Mouse (Mus musculus) myocyte (in vitro differentiated cells): Measurements from ENCODE around the gene Hist1h4f. TPM values are rescaled to one million over a fixed set of nuclear protein-coding genes. Genes with fewer than 3 reads are reported as not detected.

ENCODE experiments used
- H3K27me3 ChIP-seq: one replicate; pipeline ENCODE4 v1.6.1; 2011; ENCODE audit not compliant: control insufficient read depth, insufficient read depth, insufficient read length
- H3K36me3 ChIP-seq: one replicate; pipeline ENCODE4 v1.6.1; 2011; ENCODE audit not compliant: control insufficient read depth, insufficient read depth
- H3K4me2 ChIP-seq: one replicate; pipeline ENCODE4 v1.6.1; 2011; ENCODE audit warnings: low read depth, control low read depth
- H3K4me3 ChIP-seq: one replicate; pipeline ENCODE4 v1.5.1; 2011; ENCODE audit warnings: mild to moderate bottlenecking, control low read depth, moderate library complexity
- H3K79me2 ChIP-seq: one replicate; pipeline ENCODE4 v1.6.1; 2011; ENCODE audit not compliant: control insufficient read depth, insufficient read depth
- H3ac ChIP-seq: one replicate; pipeline ENCODE4 v1.6.1; 2011; ENCODE audit not compliant: control insufficient read depth, insufficient read length
- CEBPB ChIP-seq: IDR thresholded peaks from 2 replicates; pipeline ENCODE4 v1.6.1; 2011; ENCODE audit warnings: mild to moderate bottlenecking, moderate library complexity; ENCODE audit not compliant: poor library complexity, insufficient read depth, severe bottlenecking
- E2F4 ChIP-seq: IDR thresholded peaks from one replicate; pipeline ENCODE4 v1.6.1; 2011; ENCODE audit warnings: mild to moderate bottlenecking, control low read depth, moderate library complexity; ENCODE audit not compliant: insufficient read depth
- MAX ChIP-seq: IDR thresholded peaks from one replicate; pipeline ENCODE4 v1.6.1; 2011; ENCODE audit warnings: low read depth, mild to moderate bottlenecking, control low read depth
- MYOD1 ChIP-seq, 3 experiments: IDR thresholded peaks; one replicate each; pipeline ENCODE4 v1.6.1; 2011; ENCODE audit warnings: control low read depth in 2 of 3, low read depth in 2 of 3, mild to moderate bottlenecking in 2 of 3, moderate library complexity in 1 of 3; ENCODE audit not compliant: insufficient read length in 2 of 3, control insufficient read depth in 1 of 3
- MYOG ChIP-seq, 3 experiments: IDR thresholded peaks; one replicate each; pipeline ENCODE4 v1.6.1; 2011; ENCODE audit warnings: control low read depth in 2 of 3, low read depth in 2 of 3, mild to moderate bottlenecking in 2 of 3; ENCODE audit not compliant: insufficient read length in 2 of 3, control insufficient read depth in 1 of 3, insufficient read depth in 1 of 3
- POLR2A ChIP-seq: IDR thresholded peaks from one replicate; pipeline ENCODE4 v1.6.1; 2011; ENCODE audit warnings: low read depth, mild to moderate bottlenecking, control low read depth, moderate library complexity; ENCODE audit not compliant: insufficient read length
- POLR2AphosphoS2 ChIP-seq: IDR thresholded peaks from one replicate; pipeline ENCODE4 v1.6.1; 2011; ENCODE audit warnings: low read depth, control low read depth; ENCODE audit not compliant: insufficient read length
- REST ChIP-seq: IDR thresholded peaks from one replicate; pipeline ENCODE4 v1.6.1; 2011; ENCODE audit warnings: mild to moderate bottlenecking, control low read depth, moderate library complexity; ENCODE audit not compliant: insufficient read depth, insufficient read length
- SRF ChIP-seq: IDR thresholded peaks from one replicate; pipeline ENCODE4 v1.6.1; 2011; ENCODE audit warnings: low read depth; ENCODE audit not compliant: control insufficient read depth, insufficient read length
- TCF12 ChIP-seq: IDR thresholded peaks from one replicate; pipeline ENCODE4 v1.6.1; 2011; ENCODE audit warnings: mild to moderate bottlenecking, control low read depth; ENCODE audit not compliant: poor library complexity, insufficient read depth, severe bottlenecking
- TCF3 ChIP-seq: IDR thresholded peaks from one replicate; pipeline ENCODE4 v1.6.1; 2011; ENCODE audit warnings: low read depth, control low read depth; ENCODE audit not compliant: insufficient read length
- USF1 ChIP-seq: IDR thresholded peaks from one replicate; pipeline ENCODE4 v1.6.1; 2011; ENCODE audit warnings: low read depth, mild to moderate bottlenecking, control low read depth, moderate library complexity
- polyA plus RNA-seq: library from polyadenylated mRNA; unstranded; fragments of >200 nt; fragmentation: generic; extraction: Trizol; gene quantifications from one replicate; pipeline ENCODE4 v1.2.1, GENCODE M21; 2012; ENCODE audit warnings: missing spikeins

Hist1h4f gene
- polyA plus RNA-seq, 1 experiment = 4.1 TPM

DNA sequence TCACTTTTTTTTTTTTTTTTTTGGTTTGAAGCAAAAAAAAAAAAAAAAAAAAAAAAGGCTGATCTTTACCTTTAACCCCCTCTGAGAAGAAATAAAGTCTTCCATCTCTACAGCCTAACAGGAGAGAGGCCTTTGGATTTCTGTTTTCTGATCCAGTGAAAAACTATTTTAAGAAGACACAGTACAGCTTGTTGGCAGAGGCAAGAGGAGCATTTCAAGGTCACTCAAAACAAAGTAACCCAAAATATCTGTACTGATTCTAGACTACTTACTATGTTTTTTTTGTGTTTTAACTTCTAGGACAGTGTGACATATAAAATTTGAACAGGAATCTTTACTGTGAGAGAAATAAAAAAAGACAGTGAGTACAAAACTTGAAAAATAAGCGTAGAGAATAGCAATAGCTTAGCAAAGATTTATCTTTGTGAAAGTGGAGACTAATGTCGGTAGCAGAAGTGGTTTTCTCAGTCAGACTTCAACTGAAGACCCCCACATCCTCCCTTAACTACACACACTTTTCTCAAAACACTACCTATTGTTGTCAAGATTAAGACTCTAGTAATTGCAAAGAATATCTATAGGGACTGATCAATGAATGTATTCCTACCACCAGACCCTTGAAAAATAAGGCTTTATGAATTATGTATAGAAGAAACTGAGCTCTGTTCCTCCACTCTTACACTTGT, 21.8 kb downstream of the Hist1h4f start:
- Histone ChIP-seq H3K4me2 (peak overlapping the region; percentile 79), H3K36me3 (no peaks in the 10 kb centered on the region), H3K27me3 (no peaks in the 10 kb centered on the region), H3ac (no peak overlapping the region), H3K4me3 (peak overlapping the region; percentile 41), H3K79me2 (no peaks in the 10 kb centered on the region)
- no peak for TF ChIP-seq E2F4
- no peak for TF ChIP-seq MAX

DNA sequence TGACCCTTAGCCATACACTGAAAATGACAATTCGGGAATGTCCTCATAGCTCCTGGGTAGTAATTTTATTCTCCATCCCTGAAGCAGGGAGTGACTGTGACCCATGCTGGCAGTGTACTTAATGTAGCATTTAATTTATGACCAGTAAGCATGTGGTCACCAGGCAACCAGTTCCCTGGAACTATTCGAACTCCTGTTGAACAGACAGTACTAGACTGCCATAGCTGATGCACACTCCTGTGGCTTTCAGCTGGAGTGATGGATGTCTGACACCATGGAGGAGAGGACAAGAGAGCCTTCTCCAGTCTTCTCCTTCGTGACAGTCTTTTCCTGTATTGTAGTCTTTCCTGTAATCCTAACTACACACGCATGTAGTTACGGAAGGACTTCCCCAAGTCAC, 22.4 kb downstream of the Hist1h4f start:
- H3K4me3 ChIP-seq = no peak overlapping the region
- TF ChIP-seq MYOD1 (IDR thresholded peaks at IDR 0.05; ENCODE audit: control insufficient read depth in 1 of 3, insufficient read length in 2 of 3, low read depth in 2 of 3) (no peak), USF1 (no peak), MYOG (IDR thresholded peaks at IDR 0.05; ENCODE audit: control insufficient read depth in 1 of 3, insufficient read depth in 1 of 3, insufficient read length in 2 of 3, low read depth in 2 of 3) (no peak), POLR2A (no peak), TCF12 (no peak), SRF (no peak), MAX (no peak), CEBPB (no peak), TCF3 (no peak), POLR2AphosphoS2 (no peak), E2F4 (no peak), REST (no peak)
- H3ac ChIP-seq = no peak overlapping the region
- no peaks in the 10 kb centered on the region for H3K27me3 ChIP-seq
- no peaks in the 10 kb centered on the region for H3K79me2 ChIP-seq
- no peak overlapping the region for H3K4me2 ChIP-seq
- no peaks in the 10 kb centered on the region for H3K36me3 ChIP-seq

DNA sequence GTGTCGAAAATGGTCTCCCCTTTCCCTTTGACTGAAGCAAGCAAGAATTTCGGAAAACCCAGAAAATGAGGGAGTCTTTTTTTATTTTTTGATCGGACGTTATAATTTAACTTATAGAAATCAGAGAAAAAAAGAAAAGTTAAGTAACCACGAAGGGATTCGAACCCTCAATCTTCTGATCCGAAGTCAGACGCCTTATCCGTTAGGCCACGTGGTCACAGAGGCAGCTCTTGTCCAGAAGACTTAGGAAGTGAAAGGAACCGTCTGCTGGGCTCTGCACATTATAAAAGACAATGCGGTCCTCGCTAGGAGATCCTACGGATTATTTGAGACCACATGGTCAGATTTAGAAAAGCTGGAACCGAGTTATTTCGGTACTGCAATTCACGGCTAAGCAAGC, 25.1 kb downstream of the Hist1h4f start:
- no peaks in the 10 kb centered on the region for H3K79me2 ChIP-seq
- TF ChIP-seq USF1 = peak; percentile 96
- no peak for TF ChIP-seq SRF
- no peak for TF ChIP-seq REST

DNA sequence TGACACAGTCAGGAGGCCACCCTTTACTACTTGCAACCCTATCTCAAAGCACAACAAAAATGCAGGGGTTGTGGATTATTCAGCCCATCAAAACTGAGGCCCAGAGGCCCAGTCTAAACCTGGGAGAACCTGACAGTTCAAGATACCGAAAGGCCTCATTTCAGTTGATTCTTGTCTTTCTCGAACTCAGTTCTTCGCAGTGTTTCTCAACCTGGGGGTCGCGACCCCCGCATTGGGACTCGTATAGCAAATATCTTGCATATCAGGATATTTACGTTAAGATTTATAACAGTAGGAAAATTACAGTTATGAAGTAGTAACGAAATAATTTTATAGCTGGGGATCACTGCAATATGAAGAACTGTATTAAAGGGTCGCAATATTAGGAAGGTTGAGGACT, 25.5 kb downstream of the Hist1h4f start:
- TF ChIP-seq TCF12 = no peak
- TF ChIP-seq MYOG (IDR thresholded peaks at IDR 0.05; ENCODE audit: control insufficient read depth in 1 of 3, insufficient read depth in 1 of 3, insufficient read length in 2 of 3, low read depth in 2 of 3) = no peak
- TF ChIP-seq MYOD1 (IDR thresholded peaks at IDR 0.05; ENCODE audit: control insufficient read depth in 1 of 3, insufficient read length in 2 of 3, low read depth in 2 of 3) = no peak
- TF ChIP-seq TCF3 = no peak
- TF ChIP-seq REST = no peak
- no peak for TF ChIP-seq POLR2AphosphoS2
- H3K4me2 ChIP-seq = peak overlapping the region; percentile 86
- no peaks in the 10 kb centered on the region for H3K79me2 ChIP-seq
- no peaks in the 10 kb centered on the region for H3K36me3 ChIP-seq
- H3K4me3 ChIP-seq = peak overlapping the region; percentile 14
- no peaks in the 10 kb centered on the region for H3K27me3 ChIP-seq
- H3ac ChIP-seq = no peak overlapping the region

More for the DNA sequence above, 25.1 kb downstream of the Hist1h4f start:
- H3K4me2 ChIP-seq = peak overlapping the region; percentile 86
- H3K4me3 ChIP-seq = peak overlapping the region; percentile 14
- no peaks in the 10 kb centered on the region for H3K27me3 ChIP-seq
- no peaks in the 10 kb centered on the region for H3K36me3 ChIP-seq
- H3ac ChIP-seq = no peak overlapping the region

DNA sequence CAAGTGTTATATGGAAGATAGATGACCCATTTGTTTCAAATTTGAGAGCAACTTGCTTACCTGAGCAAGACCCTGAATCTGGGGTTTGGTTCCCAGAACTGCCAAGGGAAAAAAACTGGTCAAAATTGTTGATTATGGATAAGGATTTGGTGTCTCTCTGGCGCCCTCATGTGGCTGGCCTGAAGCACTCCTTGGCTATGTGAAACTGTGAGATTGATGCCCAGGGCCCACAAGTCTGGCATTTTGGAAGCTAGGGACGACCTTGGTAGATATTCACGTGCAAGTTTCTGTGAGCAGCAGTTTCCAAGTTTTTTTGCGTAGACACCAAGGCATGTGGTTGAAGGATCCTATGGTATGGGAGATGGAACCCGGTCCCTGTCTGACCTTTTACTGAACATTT, 26.8 kb downstream of the Hist1h4f start:
- Histone ChIP-seq H3ac (no peak overlapping the region), H3K4me3 (no peak overlapping the region), H3K36me3 (no peaks in the 10 kb centered on the region), H3K4me2 (peak overlapping the region; percentile 49), H3K79me2 (no peaks in the 10 kb centered on the region), H3K27me3 (no peaks in the 10 kb centered on the region)
- TF ChIP-seq E2F4 = no peak
- TF ChIP-seq MYOD1 (IDR thresholded peaks at IDR 0.05; ENCODE audit: control insufficient read depth in 1 of 3, insufficient read length in 2 of 3, low read depth in 2 of 3) = no peak
- TF ChIP-seq USF1 = no peak
- no peak for TF ChIP-seq POLR2A
- no peak for TF ChIP-seq TCF3
- TF ChIP-seq SRF = no peak
- no peak for TF ChIP-seq MYOG (IDR thresholded peaks at IDR 0.05; ENCODE audit: control insufficient read depth in 1 of 3, insufficient read depth in 1 of 3, insufficient read length in 2 of 3, low read depth in 2 of 3)
- no peak for TF ChIP-seq CEBPB
- TF ChIP-seq REST = no peak
- no peak for TF ChIP-seq MAX
- no peak for TF ChIP-seq POLR2AphosphoS2
- TF ChIP-seq TCF12 = no peak
